Mouse (Mus musculus) yolk sac, embryonic 10.5 days (tissue): ENCODE data around the gene Gm43064.

Experiments used
- DNase-seq: peaks from one replicate; pipeline ENCODE4 v3.0.0-alpha.2; 2017; ENCODE audit warnings: low spot score

Gene Gm43064

DNA sequence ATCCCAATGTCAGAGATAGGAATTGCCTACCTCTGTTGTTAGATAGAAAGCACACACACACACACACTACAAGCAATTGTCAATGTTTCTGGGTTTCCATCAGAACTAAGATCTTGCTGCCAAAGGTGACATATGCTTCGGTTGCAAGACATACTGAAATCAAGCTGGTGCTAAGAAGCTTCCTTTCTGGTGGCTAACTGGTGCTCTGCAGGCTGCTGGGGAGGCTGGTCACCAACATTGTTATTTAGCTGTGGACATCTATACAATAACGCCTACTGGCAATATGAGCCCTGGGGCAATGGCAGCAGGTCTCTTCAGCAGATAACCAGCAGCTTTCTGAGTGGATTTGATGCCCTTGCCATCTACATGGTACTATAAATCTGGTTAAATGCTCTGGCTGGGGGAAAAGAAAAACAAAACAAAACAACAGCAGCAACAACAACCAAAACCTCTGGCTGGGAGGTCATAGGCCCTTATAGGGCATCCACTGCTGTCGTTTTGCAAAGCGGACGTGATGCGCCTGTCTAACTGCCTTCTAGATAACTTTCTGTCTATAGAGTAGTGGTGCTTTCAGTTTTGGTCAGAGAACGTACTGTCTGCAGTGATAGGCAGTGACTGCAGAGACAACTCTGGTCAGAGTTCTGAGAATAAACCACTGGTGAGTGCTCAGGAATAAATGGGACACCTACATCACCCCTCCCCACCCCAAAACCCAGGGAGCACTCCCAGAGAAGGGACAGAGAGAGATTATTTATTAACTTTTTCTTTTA is 47.8 kb downstream of the Gm43064 start:
- no peak for DNase-seq

DNA sequence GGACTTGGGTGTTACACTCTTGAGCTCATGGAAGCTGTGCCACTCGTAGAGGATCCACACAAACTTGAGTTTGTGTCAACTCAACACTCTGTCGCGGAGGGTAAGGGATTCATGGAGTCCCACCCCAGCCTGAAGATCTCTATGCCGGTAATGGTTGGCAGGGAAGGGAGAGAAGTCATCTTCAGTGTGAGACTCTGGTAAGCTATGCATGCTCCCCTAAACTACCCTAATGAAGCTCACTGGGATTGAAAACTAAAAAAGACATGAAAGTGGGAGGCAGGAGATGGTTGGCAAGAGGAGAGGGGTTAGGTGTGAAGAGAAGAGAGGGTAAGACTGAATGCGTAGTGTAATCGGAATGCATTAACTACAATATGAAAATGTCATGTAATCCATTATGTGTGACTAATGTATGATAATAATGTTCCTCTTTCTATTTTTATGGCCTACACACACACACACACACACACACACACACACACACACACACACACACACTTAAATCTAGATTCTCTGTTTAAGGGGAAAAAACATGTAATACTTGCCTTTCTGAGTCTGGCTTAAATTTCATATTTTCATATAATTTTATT is 48.7 kb downstream of the Gm43064 start:
- DNase-seq, result no peak

- DNase-seq, result no peak
These were observed 49.8 kb downstream of the Gm43064 start, which contains the start of gene Ptpn22 for GRCm38 (mm10) chr3:103858881-103859801. TSS of gene Ptpn22 (plus strand) at chr3:103859795.

GRCm38 (mm10) chr3:103859851-103860391 is 50.5 kb downstream of the Gm43064 start:
- no peak for DNase-seq

DNA sequence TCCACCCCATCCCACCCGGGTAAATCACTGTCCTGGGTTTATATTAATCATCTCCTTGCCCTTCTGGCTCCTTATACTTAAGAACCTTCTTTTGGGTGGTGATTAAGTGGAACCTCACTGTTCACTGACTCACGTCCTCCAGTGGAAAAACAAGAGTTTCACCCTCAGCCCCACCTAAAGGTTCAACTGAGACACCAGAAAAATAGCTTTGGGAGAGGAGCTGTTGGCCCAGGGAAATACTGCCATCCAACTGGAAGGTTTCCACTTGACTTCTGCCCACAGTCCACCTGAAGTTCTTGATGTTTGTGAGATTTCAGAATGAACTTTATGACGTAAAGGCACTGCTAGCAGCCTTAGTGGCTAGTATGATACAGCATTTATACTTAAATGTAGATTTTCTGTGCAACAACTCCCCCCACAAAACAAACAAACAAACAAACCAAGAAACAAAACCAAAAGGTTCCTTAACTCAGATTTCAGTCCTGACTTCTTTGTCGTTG is 53.4 kb downstream of the Gm43064 start:
- no peak for DNase-seq

DNA sequence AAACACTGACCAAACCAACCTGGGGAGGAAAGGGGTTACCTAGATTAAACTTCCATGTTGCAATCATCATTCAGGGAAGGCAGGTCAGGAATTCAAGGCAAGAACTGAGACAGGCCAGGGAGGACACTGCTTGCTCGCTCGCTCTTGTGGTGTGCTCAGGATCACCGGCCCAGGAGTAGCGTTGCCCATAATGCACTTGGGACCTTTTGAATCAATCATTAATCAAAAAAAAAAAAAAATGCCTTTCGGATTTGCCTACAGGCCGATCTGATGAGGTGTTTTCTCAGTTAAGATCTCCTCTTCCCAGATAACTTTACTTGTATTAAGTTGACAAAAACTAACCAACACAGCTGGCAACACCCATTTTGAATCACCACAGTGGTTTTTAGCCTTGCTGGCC is 54.8 kb downstream of the Gm43064 start:
- no peak for DNase-seq

- DNase-seq, result no peak
These were observed 58.1 kb downstream of the Gm43064 start for GRCm38 (mm10) chr3:103867424-103867971.

DNA sequence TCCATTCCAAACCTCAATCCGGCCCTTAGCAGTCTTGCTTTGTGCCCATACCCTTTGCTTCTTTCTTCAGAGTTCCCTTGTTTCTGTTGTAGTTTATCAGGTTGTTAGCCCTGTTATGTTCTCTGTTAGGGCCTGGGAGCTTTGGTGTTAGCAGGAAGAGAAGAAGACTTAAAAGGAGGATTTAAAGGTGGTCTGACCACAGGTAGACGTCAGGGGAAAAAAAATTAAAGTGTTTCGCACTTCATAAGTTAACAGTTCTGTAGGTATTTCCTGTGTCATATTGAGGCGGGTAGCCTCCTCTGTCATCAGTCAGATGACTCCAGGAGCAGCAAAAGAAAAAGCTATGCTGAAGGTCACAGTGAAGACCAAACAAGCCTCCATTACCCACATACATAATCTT is 58.6 kb downstream of the Gm43064 start:
- no peak for DNase-seq

GRCm38 (mm10) chr3:103872663-103873098 is 63.3 kb downstream of the Gm43064 start:
- no peak for DNase-seq

- no peak for DNase-seq
These were observed 65.0 kb downstream of the Gm43064 start for GRCm38 (mm10) chr3:103874329-103874728.

- no peak for DNase-seq
These were observed 76.6 kb downstream of the Gm43064 start for GRCm38 (mm10) chr3:103885946-103886345.

DNA sequence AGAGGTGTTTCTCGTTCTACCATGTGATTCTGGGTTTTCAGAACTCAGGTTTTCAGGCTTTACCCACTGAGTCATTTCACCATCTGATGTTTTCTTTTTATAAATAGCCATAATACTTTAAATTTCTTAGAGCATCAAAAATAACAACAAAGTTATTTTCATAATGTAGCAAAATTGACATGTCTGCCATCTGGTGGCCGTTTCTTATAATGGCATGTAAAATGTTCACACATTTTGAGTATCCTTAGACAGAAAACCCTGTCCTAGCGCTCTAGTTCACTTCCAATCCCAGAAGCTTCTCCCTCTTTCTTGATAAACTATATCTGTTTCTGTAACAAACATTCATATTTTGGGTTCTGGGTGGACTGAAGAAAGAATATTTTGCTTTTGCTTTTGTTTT is 78.2 kb downstream of the Gm43064 start:
- no peak for DNase-seq
